Mouse (Mus musculus): Measurements from ENCODE around the gene Pcp2. TPM values are rescaled to one million over a fixed set of nuclear protein-coding genes. Genes with fewer than 3 reads are reported as not detected.

Gene Pcp2
- 0.17 and 0.34 TPM in 2 replicates for polyA plus RNA-seq (2015; fragmentation: Nextera tagmentation; extraction: Ambion mirVana)

GRCm38 (mm10) chr8:3625445-3625844 is at the start of gene Pcp2:
Gene Pcp2 (minus strand): TSS chr8:3625545.
- H3K9ac ChIP-seq (ENCODE audit: low read length), result no peak within 1 kb of the TSS
- no peaks in the 10 kb centered on the region for H3K36me3 ChIP-seq (ENCODE audit: control insufficient read depth, insufficient read depth)
- no peaks in the 10 kb centered on the region for H3K9me3 ChIP-seq (replicated peaks; ENCODE audit: control insufficient read depth, low read length)
- 68% methylated on average over 1 of the region's 1 CpGs for WGBS
- ATAC-seq (replicated peaks; ENCODE audit: extremely low read depth, insufficient read depth, low FRiP score), result no peak
- peaks cover 13% of the 10 kb centered on the region for H3K4me1 ChIP-seq (ENCODE audit: control insufficient read depth, insufficient read depth, low read length)
- H3K4me3 ChIP-seq (ENCODE audit: low read length), result no peak within 1 kb of the TSS
- no peaks in the 10 kb centered on the region for H3K27me3 ChIP-seq (ENCODE audit: control insufficient read depth, insufficient read depth, low read length)
- no peak within 1 kb of the TSS for H3K4me2 ChIP-seq (ENCODE audit: low read depth, low read length)
- no peak within 1 kb of the TSS for H3K27ac ChIP-seq (ENCODE audit: low read length)

- no peak overlapping the region for H3K4me2 ChIP-seq (ENCODE audit: low read depth, low read length)
- no peaks in the 10 kb centered on the region for H3K9me3 ChIP-seq (replicated peaks; ENCODE audit: control insufficient read depth, low read length)
- H3K36me3 ChIP-seq (ENCODE audit: control insufficient read depth, insufficient read depth), result peaks cover 9% of the 10 kb centered on the region
- no peaks in the 10 kb centered on the region for H3K27me3 ChIP-seq (ENCODE audit: control insufficient read depth, insufficient read depth, low read length)
- H3K4me3 ChIP-seq (ENCODE audit: low read length), result no peak overlapping the region
- no peak overlapping the region for H3K27ac ChIP-seq (ENCODE audit: low read length)
- peaks cover 13% of the 10 kb centered on the region for H3K4me1 ChIP-seq (ENCODE audit: control insufficient read depth, insufficient read depth, low read length)
- no peak overlapping the region for H3K9ac ChIP-seq (ENCODE audit: low read length)
- ATAC-seq (replicated peaks; ENCODE audit: extremely low read depth, insufficient read depth, low FRiP score), result no peak
- WGBS, result 55% methylated on average over 3 of the region's 3 CpGs
Measured at GRCm38 (mm10) chr8:3674671-3675070, 49.3 kb upstream of the Pcp2 start.

GRCm38 (mm10) chr8:3671980-3672491 is 46.7 kb upstream of the Pcp2 start, which contains the start of gene Fcor:
Gene Fcor (minus strand): TSS chr8:3672362.
- peaks cover 4% of the 10 kb centered on the region; the same call in 1 of the 2 replicates for H3K4me1 ChIP-seq (ENCODE audit: control insufficient read depth, insufficient read depth, low read length)
- H3K27me3 ChIP-seq (ENCODE audit: control insufficient read depth, insufficient read depth, low read length), result no peaks in the 10 kb centered on the region
- H3K4me3 ChIP-seq (ENCODE audit: low read length), result peak within 1 kb of the TSS; percentile 63
- H3K36me3 ChIP-seq (ENCODE audit: control insufficient read depth, insufficient read depth), result no peaks in the 10 kb centered on the region
- no peaks in the 10 kb centered on the region for H3K9me3 ChIP-seq (replicated peaks; ENCODE audit: control insufficient read depth, low read length)
- peak within 1 kb of the TSS; percentile 74 for H3K4me2 ChIP-seq (ENCODE audit: low read depth, low read length)
- WGBS, result under 1% methylated on average over 23 of the region's 23 CpGs
- ATAC-seq (replicated peaks; ENCODE audit: extremely low read depth, insufficient read depth, low FRiP score), result peak; percentile 67
- H3K27ac ChIP-seq (ENCODE audit: low read length), result no peak within 1 kb of the TSS
- H3K9ac ChIP-seq (ENCODE audit: low read length), result peak within 1 kb of the TSS; percentile 58

- no peaks in the 10 kb centered on the region for H3K4me1 ChIP-seq (ENCODE audit: control insufficient read depth, insufficient read depth, low read length)
- H3K4me2 ChIP-seq (ENCODE audit: low read depth, low read length), result no peak overlapping the region
- no peak for ATAC-seq (replicated peaks; ENCODE audit: extremely low read depth, insufficient read depth, low FRiP score)
- H3K9ac ChIP-seq (ENCODE audit: low read length), result no peak overlapping the region
- H3K27me3 ChIP-seq (ENCODE audit: control insufficient read depth, insufficient read depth, low read length), result no peaks in the 10 kb centered on the region
- H3K27ac ChIP-seq (ENCODE audit: low read length), result no peak overlapping the region
- H3K4me3 ChIP-seq (ENCODE audit: low read length), result no peak overlapping the region
- H3K36me3 ChIP-seq (ENCODE audit: control insufficient read depth, insufficient read depth), result no peaks in the 10 kb centered on the region
- no peaks in the 10 kb centered on the region for H3K9me3 ChIP-seq (replicated peaks; ENCODE audit: control insufficient read depth, low read length)
- WGBS, result 66% methylated on average over 2 of the region's 2 CpGs
Measured at GRCm38 (mm10) chr8:3670388-3670787, 45.0 kb upstream of the Pcp2 start.

DNA sequence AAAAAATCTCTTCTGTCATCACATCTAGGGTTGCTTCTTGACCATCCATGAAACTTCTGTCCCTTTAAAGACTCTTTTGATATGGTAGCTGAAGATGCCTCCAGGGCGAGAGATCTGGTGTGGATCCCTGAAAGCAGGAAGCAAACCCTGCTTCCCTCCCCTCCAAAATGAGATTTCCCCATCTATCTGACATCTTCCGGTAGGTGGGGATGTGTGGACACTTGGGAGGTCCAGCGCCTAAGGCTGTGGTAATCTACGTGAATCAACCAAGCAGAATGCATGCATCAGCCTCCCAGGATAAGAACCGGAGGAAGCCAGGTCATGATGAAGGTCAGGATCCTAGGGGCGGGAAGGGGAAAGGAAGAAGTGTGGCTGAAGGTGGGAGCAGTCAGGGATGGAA is 40.2 kb upstream of the Pcp2 start, which contains the start of gene Mcemp1:
Mcemp1 (plus strand) TSS at position 248 of the 400 bp plus-strand sequence.
- Histone ChIP-seq H3K36me3 (ENCODE audit: control insufficient read depth, insufficient read depth) (no peaks in the 10 kb centered on the region), H3K9me3 (replicated peaks; ENCODE audit: control insufficient read depth, low read length) (no peaks in the 10 kb centered on the region)

DNA sequence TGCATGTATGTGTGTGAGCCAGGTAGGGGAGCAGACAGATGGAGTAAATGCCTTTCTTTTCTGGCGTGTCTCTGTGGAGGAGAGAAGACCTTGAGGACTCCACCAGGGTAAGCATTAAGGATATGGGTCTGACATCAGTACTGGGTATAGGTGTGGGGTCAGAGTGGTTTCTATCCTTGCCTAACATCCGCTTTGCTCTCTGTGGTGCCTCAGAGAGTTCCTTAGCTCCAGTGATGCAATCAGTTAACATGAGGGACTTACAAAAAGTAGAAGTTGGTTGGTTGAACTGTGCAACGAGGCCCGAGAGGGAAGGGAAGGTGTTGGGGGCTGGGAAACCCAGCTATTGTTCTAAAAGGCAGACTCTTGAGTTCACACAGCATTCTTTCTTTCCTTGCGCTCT is 39.1 kb upstream of the Pcp2 start:
- Histone ChIP-seq H3K27ac (ENCODE audit: low read length) (no peak overlapping the region), H3K27me3 (ENCODE audit: control insufficient read depth, insufficient read depth, low read length) (no peaks in the 10 kb centered on the region), H3K4me2 (ENCODE audit: low read depth, low read length) (no peak overlapping the region), H3K9ac (ENCODE audit: low read length) (no peak overlapping the region), H3K9me3 (replicated peaks; ENCODE audit: control insufficient read depth, low read length) (no peaks in the 10 kb centered on the region), H3K4me3 (ENCODE audit: low read length) (no peak overlapping the region), H3K4me1 (ENCODE audit: control insufficient read depth, insufficient read depth, low read length) (no peaks in the 10 kb centered on the region), H3K36me3 (ENCODE audit: control insufficient read depth, insufficient read depth) (no peaks in the 10 kb centered on the region)
- ATAC-seq (replicated peaks; ENCODE audit: extremely low read depth, insufficient read depth, low FRiP score), result no peak
- 63% methylated on average over 5 of the region's 5 CpGs for WGBS

More for the DNA sequence above, 40.2 kb upstream of the Pcp2 start, which contains the start of gene Mcemp1:
- H3K27me3 ChIP-seq (ENCODE audit: control insufficient read depth, insufficient read depth, low read length), result no peaks in the 10 kb centered on the region
- H3K4me2 ChIP-seq (ENCODE audit: low read depth, low read length), result no peak within 1 kb of the TSS
- H3K9ac ChIP-seq (ENCODE audit: low read length), result no peak within 1 kb of the TSS
- H3K27ac ChIP-seq (ENCODE audit: low read length), result no peak within 1 kb of the TSS
- no peaks in the 10 kb centered on the region for H3K4me1 ChIP-seq (ENCODE audit: control insufficient read depth, insufficient read depth, low read length)
- no peak within 1 kb of the TSS for H3K4me3 ChIP-seq (ENCODE audit: low read length)
- WGBS, result 58% methylated on average over 6 of the region's 6 CpGs
- no peak for ATAC-seq (replicated peaks; ENCODE audit: extremely low read depth, insufficient read depth, low FRiP score)

DNA sequence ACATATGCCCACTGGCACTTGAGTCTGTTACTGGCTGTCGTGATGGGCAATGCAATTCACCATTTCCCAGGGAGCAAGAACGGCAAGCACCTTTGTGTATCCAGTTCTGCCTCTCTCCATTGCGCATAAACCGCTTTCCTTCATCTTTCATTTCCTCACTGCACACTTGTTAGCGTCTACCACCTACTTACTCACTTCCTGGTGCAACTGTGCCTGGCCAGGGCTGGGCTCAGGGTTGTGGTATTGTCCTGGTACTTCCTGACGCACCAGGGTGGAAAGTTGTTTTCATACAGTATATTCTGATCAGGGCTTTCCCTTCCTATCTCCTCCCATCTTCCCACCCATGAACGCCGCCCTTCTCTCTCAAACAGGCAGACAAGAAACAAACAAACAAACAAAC is 35.5 kb upstream of the Pcp2 start:
- peaks cover 2% of the 10 kb centered on the region; the same call in 1 of the 2 replicates for H3K27me3 ChIP-seq (ENCODE audit: control insufficient read depth, insufficient read depth, low read length)
- no peaks in the 10 kb centered on the region for H3K9me3 ChIP-seq (replicated peaks; ENCODE audit: control insufficient read depth, low read length)
- H3K27ac ChIP-seq (ENCODE audit: low read length), result no peak overlapping the region
- no peak for ATAC-seq (replicated peaks; ENCODE audit: extremely low read depth, insufficient read depth, low FRiP score)
- H3K9ac ChIP-seq (ENCODE audit: low read length), result no peak overlapping the region
- no peak overlapping the region for H3K4me2 ChIP-seq (ENCODE audit: low read depth, low read length)
- WGBS, result 64% methylated on average over 8 of the region's 8 CpGs
- H3K4me1 ChIP-seq (ENCODE audit: control insufficient read depth, insufficient read depth, low read length), result no peaks in the 10 kb centered on the region
- H3K4me3 ChIP-seq (ENCODE audit: low read length), result no peak overlapping the region
- no peaks in the 10 kb centered on the region for H3K36me3 ChIP-seq (ENCODE audit: control insufficient read depth, insufficient read depth)

- Histone ChIP-seq H3K4me3 (ENCODE audit: low read length) (no peak overlapping the region), H3K9ac (ENCODE audit: low read length) (no peak overlapping the region), H3K27ac (ENCODE audit: low read length) (no peak overlapping the region), H3K27me3 (ENCODE audit: control insufficient read depth, insufficient read depth, low read length) (peaks cover 2% of the 10 kb centered on the region; the same call in 1 of the 2 replicates), H3K4me2 (ENCODE audit: low read depth, low read length) (no peak overlapping the region), H3K4me1 (ENCODE audit: control insufficient read depth, insufficient read depth, low read length) (no peaks in the 10 kb centered on the region), H3K9me3 (replicated peaks; ENCODE audit: control insufficient read depth, low read length) (no peaks in the 10 kb centered on the region), H3K36me3 (ENCODE audit: control insufficient read depth, insufficient read depth) (no peaks in the 10 kb centered on the region)
- ATAC-seq (replicated peaks; ENCODE audit: extremely low read depth, insufficient read depth, low FRiP score), result no peak
- 26% methylated on average over 7 of the region's 7 CpGs for WGBS
Measured at GRCm38 (mm10) chr8:3656725-3657381, 31.5 kb upstream of the Pcp2 start.

- H3K4me3 ChIP-seq (ENCODE audit: low read length), result no peak within 1 kb of the TSS
- no peak within 1 kb of the TSS for H3K9ac ChIP-seq (ENCODE audit: low read length)
- WGBS, result 56% methylated on average over 3 of the region's 3 CpGs
- ATAC-seq (replicated peaks; ENCODE audit: extremely low read depth, insufficient read depth, low FRiP score), result no peak
- peaks cover 2% of the 10 kb centered on the region; the same call in 1 of the 2 replicates for H3K27me3 ChIP-seq (ENCODE audit: control insufficient read depth, insufficient read depth, low read length)
- no peak within 1 kb of the TSS for H3K4me2 ChIP-seq (ENCODE audit: low read depth, low read length)
- H3K9me3 ChIP-seq (replicated peaks; ENCODE audit: control insufficient read depth, low read length), result no peaks in the 10 kb centered on the region
- no peaks in the 10 kb centered on the region for H3K4me1 ChIP-seq (ENCODE audit: control insufficient read depth, insufficient read depth, low read length)
- H3K27ac ChIP-seq (ENCODE audit: low read length), result no peak within 1 kb of the TSS
- no peaks in the 10 kb centered on the region for H3K36me3 ChIP-seq (ENCODE audit: control insufficient read depth, insufficient read depth)
Measured at GRCm38 (mm10) chr8:3655526-3655925, 30.2 kb upstream of the Pcp2 start, which contains the start of gene Retn. Gene Retn (plus strand): TSS chr8:3655770.
